Mouse (Mus musculus) E14TG2a.4 (cell line): ENCODE data around the gene Lats2.

ENCODE experiments used
- H3K27me3 ChIP-seq: 2 replicates; pipeline ENCODE4 v1.6.1; 2014; ENCODE audit warnings: low read length, control low read depth; ENCODE audit not compliant: insufficient read depth
- H3K36me3 ChIP-seq: 2 replicates; pipeline ENCODE4 v1.6.1; 2014; ENCODE audit warnings: low read length, control low read depth; ENCODE audit not compliant: insufficient read depth
- H3K4me1 ChIP-seq: replicated peaks from 2 replicates; pipeline ENCODE4 v1.6.1; 2014; ENCODE audit warnings: low read depth, low read length, control low read depth
- H3K4me3 ChIP-seq: replicated peaks from 2 replicates; pipeline ENCODE4 v1.5.1; 2014; ENCODE audit warnings: mild to moderate bottlenecking, low read length
- H3K9me3 ChIP-seq: 2 replicates; pipeline ENCODE4 v1.6.1; 2014; ENCODE audit warnings: low read length, control low read depth
- CTCF ChIP-seq: conservative IDR thresholded peaks from 2 replicates; pipeline ENCODE4 v1.5.1; 2014; ENCODE audit warnings: low read length
- NANOG ChIP-seq: IDR thresholded peaks from 2 replicates; pipeline ENCODE4 v1.6.1; 2014; ENCODE audit warnings: borderline replicate concordance, low read length, mixed read lengths
- POU5F1 ChIP-seq: IDR thresholded peaks from 2 replicates; pipeline ENCODE4 v1.6.1; 2014; ENCODE audit warnings: low read length, borderline replicate concordance

Lats2 gene

GRCm38 (mm10) chr14:57758237-57758636 is at the start of gene Lats2:
Gene Lats2 (minus strand): TSS chr14:57758388.
- Histone ChIP-seq H3K4me3 (no peak within 1 kb of the TSS), H3K4me1 (peaks cover 26% of the 10 kb centered on the region)

GRCm38 (mm10) chr14:57803731-57804130 is 45.5 kb upstream of the Lats2 start:
- H3K4me3 ChIP-seq: no peak overlapping the region
- H3K9me3 ChIP-seq: no peaks in the 10 kb centered on the region
- H3K4me1 ChIP-seq: peaks cover 54% of the 10 kb centered on the region
- no peaks in the 10 kb centered on the region for H3K27me3 ChIP-seq
- no peak for TF ChIP-seq CTCF
- no peak for TF ChIP-seq POU5F1
- no peak for TF ChIP-seq NANOG
- H3K36me3 ChIP-seq: peaks cover 95% of the 10 kb centered on the region

More at GRCm38 (mm10) chr14:57758237-57758636, at the start of gene Lats2:
- Histone ChIP-seq H3K9me3 (no peaks in the 10 kb centered on the region), H3K27me3 (peaks cover 25% of the 10 kb centered on the region), H3K36me3 (no peaks in the 10 kb centered on the region)
- TF ChIP-seq CTCF (no peak), POU5F1 (no peak), NANOG (no peak)

- TF ChIP-seq NANOG (no peak), CTCF (no peak), POU5F1 (no peak)
- Histone ChIP-seq H3K36me3 (peaks cover 40% of the 10 kb centered on the region), H3K27me3 (no peaks in the 10 kb centered on the region), H3K9me3 (no peaks in the 10 kb centered on the region), H3K4me3 (peak within 1 kb of the TSS; percentile 91), H3K4me1 (peaks cover 40% of the 10 kb centered on the region)
Measured at GRCm38 (mm10) chr14:57797991-57798931, 40.1 kb upstream of the Lats2 start, which contains the start of gene Sap18. Gene Sap18 (plus strand): TSS chr14:57798180.

GRCm38 (mm10) chr14:57797551-57797950 is 39.4 kb upstream of the Lats2 start:
- no peak for TF ChIP-seq POU5F1
- no peak for TF ChIP-seq NANOG
- no peak for TF ChIP-seq CTCF
- no peaks in the 10 kb centered on the region for H3K9me3 ChIP-seq

GRCm38 (mm10) chr14:57791171-57791570 is 33.0 kb upstream of the Lats2 start:
- no peak for TF ChIP-seq CTCF
- TF ChIP-seq POU5F1: no peak
- no peak for TF ChIP-seq NANOG
- Histone ChIP-seq H3K27me3 (no peaks in the 10 kb centered on the region), H3K4me3 (no peak overlapping the region), H3K36me3 (no peaks in the 10 kb centered on the region), H3K4me1 (no peaks in the 10 kb centered on the region; the same call in 1 of the 2 replicates), H3K9me3 (no peaks in the 10 kb centered on the region)

More at GRCm38 (mm10) chr14:57797551-57797950, 39.4 kb upstream of the Lats2 start:
- peaks cover 33% of the 10 kb centered on the region for H3K4me1 ChIP-seq
- peaks cover 33% of the 10 kb centered on the region for H3K36me3 ChIP-seq
- H3K27me3 ChIP-seq: no peaks in the 10 kb centered on the region
- peak overlapping the region; percentile 91 for H3K4me3 ChIP-seq

- Histone ChIP-seq H3K4me1 (no peaks in the 10 kb centered on the region; the same call in 1 of the 2 replicates), H3K27me3 (no peaks in the 10 kb centered on the region), H3K36me3 (no peaks in the 10 kb centered on the region), H3K9me3 (no peaks in the 10 kb centered on the region), H3K4me3 (no peak overlapping the region)
- TF ChIP-seq POU5F1 (no peak), NANOG (no peak), CTCF (no peak)
Measured at GRCm38 (mm10) chr14:57789759-57790158, 31.6 kb upstream of the Lats2 start.

GRCm38 (mm10) chr14:57789311-57789710 is 31.1 kb upstream of the Lats2 start:
- H3K4me3 ChIP-seq: no peak overlapping the region
- H3K9me3 ChIP-seq: no peaks in the 10 kb centered on the region
- no peak for TF ChIP-seq CTCF
- no peak for TF ChIP-seq NANOG
- TF ChIP-seq POU5F1: no peak
- no peaks in the 10 kb centered on the region for H3K36me3 ChIP-seq
- no peaks in the 10 kb centered on the region; the same call in 1 of the 2 replicates for H3K4me1 ChIP-seq
- no peaks in the 10 kb centered on the region for H3K27me3 ChIP-seq

GRCm38 (mm10) chr14:57787406-57787805 is 29.2 kb upstream of the Lats2 start:
- H3K4me3 ChIP-seq: no peak overlapping the region
- no peak for TF ChIP-seq NANOG
- TF ChIP-seq CTCF: no peak
- TF ChIP-seq POU5F1: no peak
- no peaks in the 10 kb centered on the region for H3K9me3 ChIP-seq
- no peaks in the 10 kb centered on the region for H3K36me3 ChIP-seq
- no peaks in the 10 kb centered on the region; the same call in 1 of the 2 replicates for H3K4me1 ChIP-seq
- H3K27me3 ChIP-seq: no peaks in the 10 kb centered on the region
